Mouse (Mus musculus) kidney, embryonic 15.5 days (tissue): ENCODE measurements at regions not wholly inside any gene's neighbourhood (a gene's known extent, or its start where the extent isn't known, plus 50 kb on each side); places are given as distances from the start of the nearest gene placed in this dataset.
"Not testable (repeated sequence)": the region's sequence is repeated elsewhere in the genome, so short reads cannot be mapped to it uniquely, and the experiment has no call there.

Source experiments
- ATAC-seq: fragments of 200-750 bp; cut with Nextera tagmentation; replicated peaks from 2 replicates; pipeline ENCODE4 v1.8.0; 2017; ENCODE audit warnings: moderate TSS enrichment; ENCODE audit not compliant: low FRiP score
- H3K27ac ChIP-seq: fragments of 300-500 bp; sonication (generic); 2 replicates; pipeline ENCODE4 v1.5.1; 2015; ENCODE audit warnings: mild to moderate bottlenecking, inconsistent platforms
- H3K27me3 ChIP-seq: fragments of 300-500 bp; sonication (generic); 2 replicates; pipeline ENCODE4 v1.6.1; 2015; ENCODE audit warnings: inconsistent platforms
- H3K36me3 ChIP-seq: fragments of 300-500 bp; sonication (generic); 2 replicates; pipeline ENCODE4 v1.6.1; 2015; ENCODE audit warnings: inconsistent platforms
- H3K4me1 ChIP-seq: fragments of 300-500 bp; sonication (generic); 2 replicates; pipeline ENCODE4 v1.6.1; 2015; ENCODE audit warnings: inconsistent platforms
- H3K4me2 ChIP-seq: fragments of 300-500 bp; sonication (generic); 2 replicates; pipeline ENCODE4 v1.6.1; 2015; ENCODE audit warnings: moderate library complexity, mild to moderate bottlenecking, inconsistent platforms
- H3K4me3 ChIP-seq: fragments of 300-500 bp; sonication (generic); replicated peaks from 2 replicates; pipeline ENCODE4 v1.5.1; 2015; ENCODE audit warnings: mild to moderate bottlenecking, inconsistent platforms
- H3K9ac ChIP-seq: fragments of 300-500 bp; sonication (generic); 2 replicates; pipeline ENCODE4 v1.6.1; 2015; ENCODE audit warnings: mild to moderate bottlenecking, inconsistent platforms
- H3K9me3 ChIP-seq: fragments of 300-500 bp; sonication (generic); replicated peaks from 2 replicates; pipeline ENCODE4 v1.6.1; 2016; ENCODE audit warnings: inconsistent platforms
- WGBS: fragments of 180-500 bp; shearing (Covaris S2); methylation state at CpG from one replicate; pipeline ENCODE4 v1.1.7; 2015; ENCODE audit warnings: mixed read lengths; 5-methylcytosine and 5-hydroxymethylcytosine counted together

DNA sequence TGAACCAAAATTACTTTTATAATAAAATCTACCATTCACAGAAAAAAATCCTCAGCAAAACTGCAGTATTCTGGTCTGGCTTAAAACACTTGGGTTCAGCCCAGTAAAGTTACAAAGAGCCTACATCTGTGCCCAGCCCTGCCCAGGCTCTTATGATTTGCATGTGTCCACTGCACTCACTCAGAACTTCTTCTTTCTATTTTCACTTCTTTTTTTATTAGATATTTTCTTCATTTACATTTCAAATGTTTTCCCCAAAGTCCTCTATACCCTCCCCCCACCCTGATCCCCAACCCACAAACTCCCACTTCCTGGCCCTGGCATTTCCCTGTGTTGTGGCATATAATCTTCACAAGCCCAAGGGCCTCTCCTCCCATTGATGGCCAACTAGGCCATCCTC lies 1442.4 kb upstream of the Tacstd2 start:
- Histone ChIP-seq H3K36me3 (no peaks in the 10 kb centered on the region), H3K4me2 (no peak overlapping the region), H3K9ac (no peak overlapping the region), H3K4me1 (no peaks in the 10 kb centered on the region), H3K9me3 (no peaks in the 10 kb centered on the region), H3K27me3 (no peaks in the 10 kb centered on the region), H3K27ac (no peak overlapping the region), H3K4me3 (no peak overlapping the region)
- ATAC-seq: no peak

DNA sequence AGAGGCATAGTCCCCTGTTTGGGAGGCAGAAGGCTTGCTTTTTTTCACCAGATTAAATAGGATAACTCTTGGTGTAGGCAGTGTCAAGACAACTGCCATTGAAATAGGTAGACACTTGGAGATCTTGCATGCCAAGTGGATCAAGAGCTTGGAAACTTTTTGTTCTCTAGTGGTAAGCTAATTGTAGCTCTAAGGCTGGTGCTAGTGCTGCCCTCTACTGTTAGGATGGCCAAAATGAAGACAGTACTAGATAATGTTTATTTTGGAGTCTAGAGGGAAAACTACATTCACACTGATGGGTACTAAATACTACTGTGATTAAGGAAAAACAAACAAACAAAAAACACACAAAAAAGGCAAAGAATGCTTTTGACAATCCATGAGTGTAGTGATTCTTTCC lies 1428.4 kb upstream of the Tacstd2 start:
- Histone ChIP-seq H3K4me2 (no peak overlapping the region), H3K9me3 (no peaks in the 10 kb centered on the region), H3K36me3 (no peaks in the 10 kb centered on the region), H3K27me3 (no peaks in the 10 kb centered on the region), H3K27ac (no peak overlapping the region), H3K4me3 (no peak overlapping the region), H3K9ac (no peak overlapping the region), H3K4me1 (no peaks in the 10 kb centered on the region)
- ATAC-seq: no peak

DNA sequence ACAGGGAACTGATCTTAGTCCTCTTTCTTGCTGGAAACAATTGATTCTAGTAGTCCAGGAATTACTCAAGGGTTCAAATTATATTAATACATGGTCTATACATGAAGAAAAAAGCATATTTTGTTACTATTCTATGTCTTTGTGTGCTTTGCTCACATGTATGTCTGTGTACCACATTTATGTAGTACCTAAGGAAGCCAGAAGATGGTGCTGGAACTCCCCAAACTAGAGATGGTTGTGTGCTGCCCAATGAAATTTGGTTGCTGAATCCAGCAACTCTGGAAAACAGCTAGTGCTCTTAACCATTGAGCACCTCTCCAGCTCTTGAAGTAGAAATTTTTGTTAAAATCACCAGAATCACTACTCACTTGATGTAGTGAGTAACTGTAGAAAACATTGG lies 1402.5 kb upstream of the Tacstd2 start:
- not testable (repeated sequence) for H3K9me3 ChIP-seq, H3K27ac ChIP-seq, H3K4me1 ChIP-seq, H3K9ac ChIP-seq, H3K36me3 ChIP-seq, H3K4me3 ChIP-seq, H3K4me2 ChIP-seq, ATAC-seq, H3K27me3 ChIP-seq

DNA sequence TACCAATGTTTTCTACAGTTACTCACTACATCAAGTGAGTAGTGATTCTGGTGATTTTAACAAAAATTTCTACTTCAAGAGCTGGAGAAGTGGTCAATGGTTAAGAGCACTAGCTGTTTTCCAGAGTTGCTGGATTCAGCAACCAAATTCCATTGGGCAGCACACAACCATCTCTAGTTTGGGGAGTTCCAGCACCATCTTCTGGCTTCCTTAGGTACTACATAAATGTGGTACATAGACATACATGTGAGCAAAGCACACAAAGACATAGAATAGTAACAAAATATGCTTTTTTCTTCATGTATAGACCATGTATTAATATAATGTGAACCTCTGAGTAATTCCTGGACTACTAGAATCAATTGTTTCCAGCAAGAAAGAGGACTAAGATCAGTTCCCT lies 1396.3 kb upstream of the Tacstd2 start:
- H3K27me3 ChIP-seq, H3K9me3 ChIP-seq, H3K27ac ChIP-seq, H3K9ac ChIP-seq, ATAC-seq, H3K36me3 ChIP-seq, H3K4me1 ChIP-seq, H3K4me2 ChIP-seq, H3K4me3 ChIP-seq: not testable (repeated sequence)

DNA sequence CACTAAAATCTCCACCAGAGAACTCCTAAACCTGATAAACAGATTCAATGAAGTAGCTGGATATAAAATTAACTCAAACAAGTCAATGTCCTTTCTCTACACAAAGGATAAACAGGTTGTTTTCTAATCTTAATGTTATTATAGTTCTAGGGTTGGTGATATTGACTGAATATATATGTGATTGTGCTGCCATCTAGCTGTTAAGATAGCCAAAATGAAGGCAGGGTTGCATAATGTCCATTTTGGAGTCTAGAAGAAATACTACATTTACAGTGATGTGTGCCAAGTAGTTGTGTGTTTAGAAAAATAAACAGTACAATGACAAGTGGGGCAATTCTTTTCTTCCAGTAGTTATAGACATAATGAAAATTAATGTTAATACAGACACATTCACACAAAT lies 1379.9 kb upstream of the Tacstd2 start:
- H3K36me3 ChIP-seq: no peaks in the 10 kb centered on the region
- no peaks in the 10 kb centered on the region for H3K4me1 ChIP-seq
- no peak overlapping the region for H3K4me2 ChIP-seq
- H3K27ac ChIP-seq: no peak overlapping the region
- no peak overlapping the region for H3K9ac ChIP-seq
- H3K9me3 ChIP-seq: no peaks in the 10 kb centered on the region
- H3K27me3 ChIP-seq: no peaks in the 10 kb centered on the region
- no peak for ATAC-seq
- H3K4me3 ChIP-seq: no peak overlapping the region

DNA sequence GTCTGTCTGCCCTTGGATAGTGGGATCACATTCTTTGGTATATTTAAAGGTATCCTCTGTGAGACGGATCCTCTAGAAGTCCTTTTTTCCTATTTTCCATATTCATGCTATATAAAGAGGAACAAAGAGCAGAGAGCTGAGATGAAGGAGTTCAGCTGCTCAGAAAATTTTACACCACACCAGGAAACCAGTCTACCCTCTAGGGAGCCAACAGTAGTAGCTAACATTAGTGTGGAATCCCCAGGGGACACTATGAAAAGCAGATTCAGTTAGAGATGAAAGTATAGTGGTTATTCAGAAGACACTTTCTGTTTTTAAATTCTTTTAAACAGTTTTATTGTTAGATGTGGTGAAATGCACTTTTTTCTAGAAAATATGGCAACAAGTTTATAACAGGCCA lies 1348.5 kb upstream of the Tacstd2 start:
- Histone ChIP-seq H3K36me3 (no peaks in the 10 kb centered on the region), H3K9ac (no peak overlapping the region), H3K27ac (no peak overlapping the region), H3K4me1 (no peaks in the 10 kb centered on the region), H3K27me3 (no peaks in the 10 kb centered on the region), H3K9me3 (no peaks in the 10 kb centered on the region), H3K4me3 (no peak overlapping the region), H3K4me2 (no peak overlapping the region)
- WGBS: 91% methylated on average over 1 of the region's 1 CpGs
- no peak for ATAC-seq

DNA sequence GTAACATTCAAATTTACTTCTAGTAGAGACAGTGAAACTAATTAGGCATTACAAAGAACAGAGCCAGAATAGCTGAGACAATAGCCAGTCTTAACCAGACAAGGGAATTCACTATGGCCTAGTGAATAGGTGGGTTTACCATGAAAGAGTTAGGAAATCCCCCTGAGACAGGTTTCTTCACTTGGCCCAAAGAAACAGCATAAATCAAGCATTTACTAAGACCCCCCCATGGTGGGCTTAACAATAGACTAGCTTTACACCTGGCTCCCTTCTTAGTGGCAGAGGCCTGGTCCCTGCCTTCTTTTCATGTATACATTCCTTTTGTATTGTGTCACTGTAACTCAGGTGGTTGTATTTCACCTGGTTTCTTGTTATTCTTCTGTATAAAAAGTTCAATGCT lies 1317.2 kb upstream of the Tacstd2 start:
- not testable (repeated sequence) for H3K4me3 ChIP-seq, ATAC-seq, H3K36me3 ChIP-seq, H3K9ac ChIP-seq, H3K4me2 ChIP-seq, H3K9me3 ChIP-seq, H3K27me3 ChIP-seq, H3K4me1 ChIP-seq, H3K27ac ChIP-seq

DNA sequence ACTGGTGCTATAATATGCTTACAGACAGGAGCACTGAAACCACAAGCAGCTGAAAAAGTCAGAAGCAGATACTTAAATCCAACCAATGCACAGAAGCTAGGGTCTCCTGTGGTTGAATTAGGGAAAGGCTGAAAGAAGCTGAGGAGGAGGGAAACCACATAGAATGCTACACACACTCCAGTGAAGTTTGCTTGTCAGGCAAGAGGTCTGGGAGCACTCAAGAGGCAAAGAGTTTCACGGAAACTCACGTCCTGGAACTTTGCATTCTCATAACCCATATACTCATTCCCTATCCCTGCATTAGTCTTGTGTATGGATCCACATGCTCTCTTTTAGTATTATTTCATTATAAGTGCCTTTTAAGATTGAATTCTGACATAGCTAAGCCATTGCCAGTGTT lies 1316.7 kb upstream of the Tacstd2 start:
- H3K36me3 ChIP-seq: no peaks in the 10 kb centered on the region
- no peak overlapping the region for H3K9ac ChIP-seq
- no peak overlapping the region for H3K4me2 ChIP-seq
- 91% methylated on average over 2 of the region's 2 CpGs for WGBS
- H3K9me3 ChIP-seq: no peaks in the 10 kb centered on the region
- H3K4me1 ChIP-seq: no peaks in the 10 kb centered on the region
- no peak overlapping the region for H3K4me3 ChIP-seq
- no peak overlapping the region for H3K27ac ChIP-seq
- no peak for ATAC-seq
- H3K27me3 ChIP-seq: no peaks in the 10 kb centered on the region

DNA sequence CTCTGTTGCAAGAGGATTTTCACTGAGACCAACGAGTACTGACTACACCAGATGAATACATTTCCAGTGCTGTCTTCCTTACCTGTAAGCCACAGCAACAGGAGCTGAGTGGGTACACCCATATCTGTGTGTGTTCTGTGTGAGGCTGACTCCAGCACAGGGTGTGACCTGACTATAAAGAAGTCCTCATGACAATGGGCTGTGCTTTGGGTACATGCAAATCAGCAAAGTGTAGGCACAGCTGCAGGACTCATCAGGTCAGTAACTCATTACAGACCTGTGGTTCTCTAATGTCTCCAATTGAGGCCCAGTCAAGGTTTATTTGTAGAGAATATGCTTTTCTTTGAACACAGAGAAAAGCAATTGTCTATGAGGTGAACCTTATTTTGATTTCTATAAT lies 1299.6 kb upstream of the Tacstd2 start:
- Histone ChIP-seq H3K9ac (no peak overlapping the region), H3K27ac (no peak overlapping the region), H3K9me3 (no peaks in the 10 kb centered on the region), H3K27me3 (no peaks in the 10 kb centered on the region), H3K4me2 (no peak overlapping the region), H3K36me3 (no peaks in the 10 kb centered on the region), H3K4me3 (no peak overlapping the region), H3K4me1 (no peaks in the 10 kb centered on the region)
- no peak for ATAC-seq
- WGBS: 75% methylated on average over 1 of the region's 1 CpGs

DNA sequence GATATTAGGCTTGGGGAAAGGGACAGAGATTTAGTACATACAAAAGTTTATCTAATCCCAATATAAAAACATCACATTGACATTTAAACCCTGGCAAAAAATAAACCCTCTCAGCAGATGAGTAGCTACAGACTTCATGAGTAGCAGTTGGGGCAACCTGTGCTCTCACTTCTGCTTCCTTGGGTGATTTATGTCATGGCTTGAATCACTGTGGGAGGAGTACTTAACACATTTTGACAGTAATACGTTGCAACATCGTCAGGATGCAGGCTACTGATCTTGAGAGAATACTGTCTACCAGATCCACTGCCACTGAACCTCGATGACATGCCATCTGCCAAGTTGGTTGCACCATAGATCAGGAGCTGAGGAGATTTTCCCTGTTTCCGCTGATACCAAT lies 1299.0 kb upstream of the Tacstd2 start:
- Histone ChIP-seq H3K9ac (no peak overlapping the region), H3K9me3 (no peaks in the 10 kb centered on the region), H3K36me3 (no peaks in the 10 kb centered on the region), H3K4me1 (no peaks in the 10 kb centered on the region), H3K27me3 (no peaks in the 10 kb centered on the region), H3K4me2 (no peak overlapping the region), H3K4me3 (no peak overlapping the region), H3K27ac (no peak overlapping the region)
- no peak for ATAC-seq
- 60% methylated on average over 4 of the region's 4 CpGs for WGBS

DNA sequence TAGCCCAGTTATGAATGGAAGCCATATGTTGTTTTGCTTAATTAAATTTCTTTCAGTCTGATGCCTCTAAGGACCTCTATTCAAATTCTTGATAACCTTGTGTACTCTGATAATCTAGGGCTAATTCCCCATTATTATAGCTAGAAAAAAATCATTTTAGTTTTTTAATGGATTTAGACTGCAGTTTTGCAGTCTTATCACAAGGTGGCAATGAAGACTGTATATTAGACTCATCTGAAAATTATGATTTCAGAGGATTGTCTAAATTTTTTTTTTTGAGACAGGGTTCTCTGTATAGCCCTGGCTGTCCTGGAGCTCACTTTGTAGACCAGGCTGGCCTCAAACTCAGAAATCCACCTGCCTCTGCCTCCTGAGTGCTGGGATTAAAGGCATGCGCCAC lies 1292.9 kb upstream of the Tacstd2 start:
- H3K9ac ChIP-seq, ATAC-seq, H3K9me3 ChIP-seq, H3K27me3 ChIP-seq, H3K4me1 ChIP-seq, H3K4me2 ChIP-seq, H3K36me3 ChIP-seq, H3K4me3 ChIP-seq, H3K27ac ChIP-seq: not testable (repeated sequence)
- WGBS: 94% methylated on average over 1 of the region's 1 CpGs

DNA sequence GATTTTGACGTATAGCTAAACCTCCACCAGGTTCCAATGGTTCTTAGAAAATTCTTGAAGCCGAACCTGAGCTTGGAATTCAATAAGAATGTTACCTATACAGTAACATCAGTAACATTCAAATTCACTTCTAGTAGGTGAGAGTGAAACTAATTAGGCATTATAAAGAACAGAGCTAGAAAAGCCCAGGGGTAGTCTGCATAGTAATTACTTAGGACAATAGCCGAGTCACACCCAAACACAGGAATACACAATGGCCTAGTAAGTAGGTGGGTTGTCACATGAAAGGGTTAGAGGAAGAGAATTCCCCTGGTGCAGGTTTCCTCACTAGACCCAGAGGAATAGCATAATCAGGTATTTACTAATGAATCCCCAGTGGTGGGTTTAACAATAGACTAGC lies 1277.8 kb upstream of the Tacstd2 start:
- 86% methylated on average over 3 of the region's 3 CpGs for WGBS
- no peaks in the 10 kb centered on the region for H3K4me1 ChIP-seq

DNA sequence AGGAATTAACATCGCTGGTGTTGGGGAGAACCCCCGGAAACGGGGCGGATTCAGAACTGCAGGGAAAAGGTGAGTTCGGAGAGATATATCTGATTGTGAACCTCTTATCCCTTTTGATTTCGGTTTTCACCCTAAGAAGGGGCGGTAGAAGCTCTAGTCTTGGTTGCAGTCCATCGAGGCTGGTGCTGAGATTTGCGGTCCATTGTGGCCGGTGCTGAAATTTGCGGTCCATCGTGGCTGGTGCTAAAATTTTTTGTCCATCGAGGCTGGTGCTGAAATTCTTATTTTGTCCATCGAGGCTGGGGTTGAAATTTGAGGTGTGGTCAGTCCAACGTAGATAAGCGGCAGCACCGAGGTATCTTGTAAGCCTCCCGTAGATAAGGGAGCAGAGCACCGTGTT lies 1263.6 kb upstream of the Tacstd2 start:
- not testable (repeated sequence) for H3K4me3 ChIP-seq, H3K4me1 ChIP-seq, H3K27me3 ChIP-seq, H3K9me3 ChIP-seq, H3K36me3 ChIP-seq, ATAC-seq, H3K4me2 ChIP-seq, H3K27ac ChIP-seq, H3K9ac ChIP-seq
- 89% methylated on average over 19 of the region's 19 CpGs for WGBS

More for the DNA sequence above, 1277.8 kb upstream of the Tacstd2 start:
- Histone ChIP-seq H3K9me3 (no peaks in the 10 kb centered on the region), H3K4me3 (no peak overlapping the region), H3K27me3 (no peaks in the 10 kb centered on the region), H3K27ac (no peak overlapping the region), H3K4me2 (no peak overlapping the region), H3K9ac (no peak overlapping the region), H3K36me3 (no peaks in the 10 kb centered on the region)
- no peak for ATAC-seq

DNA sequence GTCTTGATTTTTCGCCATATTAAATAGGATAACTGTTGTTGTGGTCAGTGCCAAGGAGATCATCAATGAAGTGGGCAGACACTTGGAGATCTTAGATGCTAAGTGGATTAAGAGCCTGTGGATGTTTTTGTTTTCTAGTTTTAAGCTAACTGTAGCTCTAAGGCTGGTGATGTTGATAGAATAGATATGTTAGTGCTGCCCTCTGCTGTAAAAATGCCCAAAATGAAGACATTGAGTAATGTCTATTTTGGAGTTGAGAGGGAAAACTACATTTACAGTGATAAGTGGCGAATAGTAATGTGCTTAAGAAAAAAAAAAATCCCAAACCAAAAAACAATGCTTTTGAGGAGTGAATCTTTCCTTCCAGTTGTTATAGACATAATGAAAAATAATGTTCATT lies 1235.9 kb upstream of the Tacstd2 start:
- WGBS: 75% methylated on average over 2 of the region's 2 CpGs
- no peak overlapping the region for H3K4me3 ChIP-seq
- H3K27me3 ChIP-seq: no peaks in the 10 kb centered on the region
- H3K36me3 ChIP-seq: no peaks in the 10 kb centered on the region
- H3K4me2 ChIP-seq: no peak overlapping the region
- H3K4me1 ChIP-seq: no peaks in the 10 kb centered on the region
- 0 out of 2 replicates have a peak, but pooled peaks cover 5% of the 10 kb centered on the region for H3K9me3 ChIP-seq
- ATAC-seq: no peak
- H3K27ac ChIP-seq: no peak overlapping the region
- H3K9ac ChIP-seq: no peak overlapping the region
